Mouse (Mus musculus): ENCODE results near the gene Dhx30. TPM values are rescaled to one million over a fixed set of nuclear protein-coding genes. Genes with fewer than 3 reads are reported as not detected.
"Not testable (repeated sequence)": the region's sequence is repeated elsewhere in the genome, so short reads cannot be mapped to it uniquely, and the experiment has no call there.

Gene Dhx30
- polyA plus RNA-seq, 1 experiment from 2014 or later, result 98.2 TPM

DNA sequence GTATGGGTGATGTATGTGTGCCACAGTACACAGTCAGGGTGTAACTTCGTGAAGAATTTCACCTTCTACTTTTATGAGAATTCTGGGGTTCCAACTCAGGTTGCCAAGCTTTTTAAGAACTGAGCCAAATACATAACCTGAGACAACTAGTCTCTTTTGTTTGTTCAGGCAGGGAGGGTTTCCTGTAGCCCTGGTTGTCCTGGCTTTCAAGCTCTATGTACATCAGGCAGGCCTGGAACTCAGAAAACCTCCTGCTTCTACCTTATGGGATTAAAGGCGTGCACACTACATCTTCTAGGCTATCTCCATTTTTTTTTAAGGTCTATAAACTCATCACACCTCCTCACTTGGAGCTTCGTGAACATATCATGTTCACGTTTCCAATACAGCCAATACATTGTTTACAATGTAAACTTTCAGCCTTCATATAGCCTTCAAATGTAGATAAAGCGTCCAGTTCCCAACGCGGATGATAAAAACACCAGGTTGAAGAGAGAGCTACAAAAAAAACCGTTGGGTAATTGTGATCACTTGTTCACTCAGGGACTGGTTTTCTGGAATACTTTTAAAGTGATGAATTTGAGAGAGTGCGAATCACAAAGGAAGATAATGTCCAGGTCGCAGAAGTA lies 13.4 kb upstream of the Dhx30 start:
- Histone ChIP-seq H3K27me3 (replicated peaks) (no peaks in the 10 kb centered on the region), H3K4me2 (peak overlapping the region; percentile 84), H3K4me3 (peak overlapping the region; percentile 88), H3K27ac (replicated peaks) (peak overlapping the region; percentile 91), H3K4me1 (peaks cover 33% of the 10 kb centered on the region), H3K36me3 (peaks cover 23% of the 10 kb centered on the region), H3K9ac (peak overlapping the region; percentile 97), H3K9me3 (no peaks in the 10 kb centered on the region)
- ATAC-seq (ENCODE audit: extremely low read depth, insufficient number of reproducible peaks, low FRiP score, low TSS enrichment), result no peak
- WGBS, result 22% methylated on average over 10 of the region's 10 CpGs

DNA sequence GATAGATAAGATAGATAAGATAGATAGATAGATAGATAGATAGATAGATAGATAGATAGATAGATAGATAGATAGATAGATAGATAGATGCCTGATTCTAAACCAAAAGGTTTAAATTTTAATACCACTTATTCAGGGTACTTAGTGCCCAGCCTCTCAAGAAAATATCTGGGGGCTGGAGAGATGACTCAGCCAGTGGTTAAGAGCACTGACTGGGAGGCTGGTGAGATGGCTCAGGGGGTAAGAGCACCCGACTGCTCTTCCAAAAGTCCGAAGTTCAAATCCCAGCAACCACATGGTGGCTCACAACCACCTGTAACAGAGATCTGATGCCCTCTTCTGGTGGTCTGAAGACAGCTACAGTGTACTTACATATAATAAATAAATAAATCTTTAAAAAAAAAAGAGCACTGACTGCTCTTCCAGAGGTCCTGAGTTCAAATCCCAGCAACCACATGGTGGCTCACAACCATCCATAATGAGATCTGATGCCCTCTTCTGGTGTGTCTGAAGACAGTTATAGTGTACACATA lies 6.4 kb upstream of the Dhx30 start:
- not testable (repeated sequence) for H3K9me3 ChIP-seq; H3K4me1 ChIP-seq; H3K27ac ChIP-seq (replicated peaks); H3K27me3 ChIP-seq (replicated peaks); ATAC-seq (ENCODE audit: extremely low read depth, insufficient number of reproducible peaks, low FRiP score, low TSS enrichment); H3K4me3 ChIP-seq; H3K36me3 ChIP-seq; H3K9ac ChIP-seq; H3K4me2 ChIP-seq
- WGBS, result 46% methylated on average over 2 of the region's 2 CpGs

DNA sequence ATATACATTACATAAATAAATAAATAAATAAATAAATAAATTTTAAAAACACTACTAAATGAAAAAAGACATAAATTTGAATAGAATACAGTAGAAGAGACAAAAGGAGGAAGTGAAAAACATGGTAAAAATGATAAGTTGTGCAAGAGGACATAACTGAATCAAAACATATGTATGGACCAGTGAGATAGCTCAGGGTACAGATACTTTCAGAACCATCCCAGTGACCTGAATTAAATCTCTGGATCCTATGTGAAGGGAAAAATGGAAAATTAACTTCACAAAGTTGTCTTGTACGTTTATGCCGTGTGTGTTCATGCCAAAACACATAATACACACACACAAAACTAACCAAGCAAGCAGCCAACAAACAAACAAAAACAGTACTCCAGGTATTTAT lies 5.7 kb upstream of the Dhx30 start:
- ATAC-seq (ENCODE audit: extremely low read depth, insufficient number of reproducible peaks, low FRiP score, low TSS enrichment), result no peak
- no peak overlapping the region for H3K9ac ChIP-seq
- H3K27me3 ChIP-seq (replicated peaks), result no peaks in the 10 kb centered on the region
- WGBS, result 70% methylated on average over 2 of the region's 2 CpGs
- H3K4me3 ChIP-seq, result no peak overlapping the region
- H3K9me3 ChIP-seq, result no peaks in the 10 kb centered on the region
- no peak overlapping the region for H3K4me2 ChIP-seq
- H3K36me3 ChIP-seq, result 0 out of 2 replicates have a peak, but pooled peaks cover 3% of the 10 kb centered on the region
- H3K4me1 ChIP-seq, result peaks cover 11% of the 10 kb centered on the region
- no peak overlapping the region for H3K27ac ChIP-seq (replicated peaks)

DNA sequence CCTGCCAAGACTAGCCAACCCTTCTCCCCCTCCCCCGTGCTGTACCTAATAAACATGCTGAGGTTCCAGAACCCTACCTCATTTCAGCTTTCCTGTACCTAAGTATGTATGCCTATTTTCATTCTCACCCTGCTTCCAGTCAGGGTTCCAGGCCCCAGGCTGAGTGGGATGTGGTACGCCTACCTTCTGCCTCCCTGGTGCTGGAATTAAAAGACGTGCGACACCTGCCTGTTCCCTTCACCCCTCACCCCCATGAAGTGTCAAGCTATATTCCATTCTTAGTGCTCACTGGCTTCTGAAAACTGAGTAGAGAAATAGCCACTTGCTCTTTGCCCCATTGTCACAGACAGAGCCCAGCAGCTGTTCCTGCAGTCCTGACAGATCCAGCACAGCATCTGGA lies 3.8 kb upstream of the Dhx30 start:
- H3K27me3 ChIP-seq (replicated peaks), result no peaks in the 10 kb centered on the region
- no peak overlapping the region for H3K27ac ChIP-seq (replicated peaks)
- H3K4me3 ChIP-seq, result no peak overlapping the region
- H3K36me3 ChIP-seq, result 0 out of 2 replicates have a peak, but pooled peaks cover 3% of the 10 kb centered on the region
- H3K9ac ChIP-seq, result no peak overlapping the region
- WGBS, result 69% methylated on average over 4 of the region's 4 CpGs
- no peaks in the 10 kb centered on the region for H3K9me3 ChIP-seq
- H3K4me1 ChIP-seq, result peaks cover 17% of the 10 kb centered on the region
- ATAC-seq (ENCODE audit: extremely low read depth, insufficient number of reproducible peaks, low FRiP score, low TSS enrichment), result no peak
- H3K4me2 ChIP-seq, result no peak overlapping the region

DNA sequence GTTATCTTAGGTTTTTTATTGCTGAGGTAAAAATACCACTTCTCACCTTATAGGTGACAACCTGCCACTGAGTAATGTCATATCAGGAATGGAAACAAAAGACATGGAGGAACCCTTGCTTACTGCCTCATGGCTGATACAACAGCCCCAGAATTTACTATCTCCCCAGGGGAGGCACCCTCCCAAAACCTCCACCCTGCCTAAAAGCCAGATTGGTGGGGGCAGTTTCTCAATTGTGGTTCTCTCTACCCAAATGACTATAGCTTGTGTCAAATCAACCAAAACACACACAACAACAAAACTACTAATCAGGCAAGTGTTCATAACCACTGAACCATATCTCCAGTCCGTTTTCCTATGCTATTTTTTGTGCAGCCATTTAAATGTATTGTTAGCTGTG lies 619 bp upstream of the Dhx30 start:
- Histone ChIP-seq H3K27ac (replicated peaks) (peak overlapping the region; percentile 98), H3K4me2 (peak overlapping the region; percentile 89), H3K36me3 (peaks cover 19% of the 10 kb centered on the region), H3K4me1 (peaks cover 20% of the 10 kb centered on the region), H3K9me3 (no peaks in the 10 kb centered on the region), H3K4me3 (peak overlapping the region; percentile 93), H3K27me3 (replicated peaks) (no peaks in the 10 kb centered on the region), H3K9ac (peak overlapping the region; percentile 95)
- no peak for ATAC-seq (ENCODE audit: extremely low read depth, insufficient number of reproducible peaks, low FRiP score, low TSS enrichment)
- WGBS, result 44% methylated on average over 1 of the region's 1 CpGs

DNA sequence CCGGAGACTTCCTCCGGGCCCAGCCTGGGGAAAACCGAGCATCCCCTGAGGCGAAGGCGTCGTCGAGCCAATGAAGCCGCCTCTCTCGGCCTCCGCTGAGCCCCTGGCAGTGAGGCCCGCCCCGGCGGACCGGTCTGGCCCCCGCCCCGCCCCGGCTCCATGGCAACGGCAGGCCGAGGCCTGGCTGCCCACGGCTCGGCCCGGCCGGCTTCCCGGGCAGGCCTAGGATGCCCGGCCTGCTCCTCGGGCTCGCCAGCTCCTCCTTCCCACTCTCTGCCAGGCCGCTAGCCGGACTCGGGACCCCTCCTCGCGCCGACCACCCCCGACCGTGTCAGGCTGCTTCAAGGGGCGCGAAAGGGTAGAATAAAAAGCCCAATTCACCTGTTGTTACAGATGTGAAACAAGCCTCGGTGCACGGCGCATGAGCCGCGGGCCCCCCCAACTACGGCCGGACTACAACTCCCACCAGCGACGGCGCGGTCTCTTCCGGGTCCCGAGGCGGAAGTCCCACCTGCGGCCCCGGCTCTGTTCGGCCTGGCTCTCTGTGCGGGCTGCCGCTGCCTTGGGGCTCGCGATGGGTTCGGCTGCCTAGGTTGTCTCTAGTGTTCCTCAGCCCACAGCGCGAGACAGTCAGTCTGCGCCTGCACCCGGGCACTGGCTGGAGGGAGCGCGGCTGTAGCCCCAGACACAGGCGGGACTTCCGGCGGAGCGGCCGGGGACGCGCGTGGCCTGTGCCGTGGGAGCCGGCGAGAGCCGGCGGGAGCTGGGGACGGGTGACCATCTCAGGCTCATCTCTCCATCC lies 452 bp downstream of the Dhx30 start, which contains the start of gene Smarcc1:
Smarcc1 (plus strand) TSS at position 732 of the 802 bp plus-strand sequence.
- Histone ChIP-seq H3K4me2 (peak within 1 kb of the TSS; percentile 89), H3K9me3 (no peaks in the 10 kb centered on the region), H3K36me3 (peaks cover 29% of the 10 kb centered on the region), H3K9ac (peak within 1 kb of the TSS; percentile 95), H3K27me3 (replicated peaks) (no peaks in the 10 kb centered on the region), H3K27ac (replicated peaks) (peak within 1 kb of the TSS; percentile 98), H3K4me3 (peak within 1 kb of the TSS; percentile 93), H3K4me1 (peaks cover 20% of the 10 kb centered on the region)
- under 1% methylated on average over 72 of the region's 79 CpGs for WGBS
- peak; percentile 94 for ATAC-seq (ENCODE audit: extremely low read depth, insufficient number of reproducible peaks, low FRiP score, low TSS enrichment)

DNA sequence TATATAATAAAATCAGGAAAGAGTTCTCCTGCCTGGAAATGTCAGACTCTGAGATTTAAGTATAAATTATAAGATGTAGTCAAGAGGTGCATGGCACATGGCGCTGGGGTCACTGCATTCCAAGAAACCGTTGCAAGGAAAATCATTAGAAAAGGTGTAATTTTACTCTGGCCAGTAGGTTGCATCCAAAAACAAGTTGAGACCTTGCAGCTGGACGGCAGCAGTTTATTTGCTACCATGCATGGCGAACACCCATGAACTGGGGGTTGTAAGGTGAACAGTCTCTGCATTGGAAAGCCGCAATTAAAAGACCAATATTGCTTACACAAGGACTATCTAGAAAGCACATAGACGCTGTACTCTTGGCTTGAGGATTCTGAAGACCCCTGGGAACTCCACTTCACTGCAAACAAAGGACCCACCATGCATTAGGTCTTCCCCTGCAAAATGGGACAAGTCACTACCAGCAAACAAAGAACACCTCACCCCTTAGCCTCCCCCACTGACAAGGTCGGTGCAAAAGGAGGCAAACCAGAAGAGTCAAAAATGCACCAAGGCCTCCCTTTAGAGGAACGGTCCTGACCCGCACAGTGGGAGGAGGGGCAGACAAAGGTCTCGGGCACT lies 1.2 kb downstream of the Dhx30 start:
- Histone ChIP-seq H3K27me3 (replicated peaks) (no peaks in the 10 kb centered on the region), H3K4me1 (peaks cover 20% of the 10 kb centered on the region), H3K9me3 (no peaks in the 10 kb centered on the region), H3K9ac (peak overlapping the region; percentile 95), H3K27ac (replicated peaks) (peak overlapping the region; percentile 98), H3K4me2 (peak overlapping the region; percentile 89), H3K36me3 (peaks cover 37% of the 10 kb centered on the region), H3K4me3 (peak overlapping the region; percentile 93)
- 18% methylated on average over 10 of the region's 10 CpGs for WGBS
- ATAC-seq (ENCODE audit: extremely low read depth, insufficient number of reproducible peaks, low FRiP score, low TSS enrichment), result no peak

DNA sequence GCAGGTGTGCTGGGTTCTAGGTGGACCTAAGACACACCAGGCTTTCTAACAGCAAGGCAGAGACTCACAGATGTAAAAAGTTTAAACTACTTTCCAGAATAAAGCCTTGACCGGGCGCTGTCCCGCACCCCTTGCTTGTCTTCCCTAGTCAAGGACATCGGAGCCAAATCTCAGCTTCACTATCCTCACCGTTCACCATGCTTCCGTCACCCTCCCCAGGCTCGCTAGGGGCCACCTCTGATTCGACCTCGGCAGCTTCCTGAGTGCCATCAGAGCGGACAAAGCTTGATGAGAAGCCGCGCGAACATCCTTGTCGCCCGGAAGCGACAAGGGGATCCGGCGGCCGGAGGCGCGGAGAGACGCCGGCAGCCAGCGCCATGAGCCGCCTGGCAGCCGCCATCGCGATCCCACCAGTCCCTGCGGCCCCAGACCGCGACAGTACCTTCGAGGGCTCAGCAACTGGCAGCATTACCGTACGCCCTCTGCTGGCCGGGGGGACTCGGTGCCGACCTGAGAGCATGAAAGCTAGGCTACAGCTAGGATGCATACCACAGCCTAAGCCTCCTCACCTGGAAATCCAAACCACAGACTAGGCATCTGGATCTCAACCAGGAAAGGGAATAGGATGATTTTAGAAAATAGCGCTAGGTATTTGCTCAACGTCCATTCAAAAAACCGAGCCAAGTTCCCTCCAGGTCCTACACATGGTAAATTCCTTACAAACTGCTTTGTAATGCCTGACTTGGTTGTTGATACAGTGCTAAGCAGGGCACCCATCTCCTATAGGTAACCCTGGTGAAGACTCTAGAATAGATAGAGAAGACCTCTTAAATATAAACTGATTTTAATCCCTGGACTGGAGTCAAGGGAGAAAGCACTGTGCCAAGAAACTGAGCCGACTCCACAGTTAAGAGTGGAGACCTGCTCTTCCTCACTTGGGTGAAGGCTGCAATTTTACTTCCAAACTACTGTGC lies 16.7 kb downstream of the Dhx30 start:
- WGBS, result 3% methylated on average over 41 of the region's 41 CpGs
- ATAC-seq (ENCODE audit: extremely low read depth, insufficient number of reproducible peaks, low FRiP score, low TSS enrichment), result peak; percentile 89

DNA sequence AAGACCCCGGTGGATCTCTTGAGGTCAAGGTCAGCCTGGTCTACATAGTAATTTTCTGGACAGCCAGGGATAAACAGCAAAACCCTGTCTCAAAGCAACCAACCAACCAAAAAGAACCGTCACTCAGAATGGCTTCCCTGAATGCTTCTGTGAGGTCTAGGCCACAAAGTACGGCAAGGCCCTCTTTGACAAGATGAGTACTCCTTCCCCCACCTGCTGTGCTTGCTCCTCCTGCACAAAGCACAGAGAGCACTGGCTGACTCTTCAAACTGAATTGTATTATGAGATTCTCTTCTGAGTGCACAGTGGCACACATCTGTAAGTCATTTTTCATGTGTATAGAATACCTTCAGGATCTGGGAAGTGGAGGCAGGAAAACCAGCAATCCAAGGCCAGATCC lies 19.8 kb downstream of the Dhx30 start:
- no peak for ATAC-seq (ENCODE audit: extremely low read depth, insufficient number of reproducible peaks, low FRiP score, low TSS enrichment)
- Histone ChIP-seq H3K36me3 (peaks cover 77% of the 10 kb centered on the region), H3K9me3 (no peaks in the 10 kb centered on the region), H3K4me2 (no peak overlapping the region), H3K9ac (no peak overlapping the region), H3K27me3 (replicated peaks) (no peaks in the 10 kb centered on the region), H3K4me3 (no peak overlapping the region), H3K4me1 (peaks cover 11% of the 10 kb centered on the region), H3K27ac (replicated peaks) (no peak overlapping the region)
- 95% methylated on average over 3 of the region's 3 CpGs for WGBS

More for the DNA sequence above, 16.7 kb downstream of the Dhx30 start:
- Histone ChIP-seq H3K36me3 (peaks cover 77% of the 10 kb centered on the region), H3K4me1 (peaks cover 11% of the 10 kb centered on the region), H3K4me2 (peak overlapping the region; percentile 92), H3K27ac (replicated peaks) (peak overlapping the region; percentile 61), H3K27me3 (replicated peaks) (no peaks in the 10 kb centered on the region), H3K9me3 (no peaks in the 10 kb centered on the region), H3K4me3 (peak overlapping the region; percentile 95), H3K9ac (peak overlapping the region; percentile 93)

DNA sequence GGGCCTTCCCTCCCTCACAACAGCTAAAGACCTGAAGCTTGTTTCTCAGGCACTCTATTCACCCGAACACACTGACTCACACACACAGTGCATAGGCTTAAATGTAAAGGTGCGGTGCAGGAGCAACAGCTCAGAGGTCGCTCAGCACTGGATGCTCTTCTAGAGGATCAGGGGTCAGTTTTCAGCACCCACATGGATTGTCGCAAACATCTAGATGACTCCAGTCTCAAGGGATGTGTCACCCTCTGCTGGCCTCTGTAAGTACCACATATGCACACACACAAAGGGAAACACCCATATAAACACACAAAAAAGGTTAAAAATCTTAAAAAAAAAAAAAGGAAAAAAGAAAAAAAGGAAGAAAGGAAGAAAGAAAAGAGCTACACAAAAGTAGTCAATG lies 22.9 kb downstream of the Dhx30 start:
- H3K9ac ChIP-seq, result no peak overlapping the region
- peaks cover 4% of the 10 kb centered on the region for H3K4me1 ChIP-seq
- ATAC-seq (ENCODE audit: extremely low read depth, insufficient number of reproducible peaks, low FRiP score, low TSS enrichment), result no peak
- peaks cover 98% of the 10 kb centered on the region for H3K36me3 ChIP-seq
- H3K4me2 ChIP-seq, result no peak overlapping the region
- no peaks in the 10 kb centered on the region for H3K9me3 ChIP-seq
- 94% methylated on average over 4 of the region's 4 CpGs for WGBS
- H3K27me3 ChIP-seq (replicated peaks), result no peaks in the 10 kb centered on the region
- H3K4me3 ChIP-seq, result no peak overlapping the region
- H3K27ac ChIP-seq (replicated peaks), result no peak overlapping the region
